Mouse (Mus musculus) midbrain, embryonic 10.5 days (tissue): ENCODE data around the gene Lrrc1. TPM values are rescaled to one million over a fixed set of nuclear protein-coding genes. Genes with fewer than 3 reads are reported as not detected.

Experiments
- DNase-seq: peaks from one replicate; pipeline ENCODE4 v3.0.0-alpha.2; 2017; ENCODE audit warnings: low spot score
- H3K27ac ChIP-seq: fragments of 300-500 bp; sonication (generic); replicated peaks from 2 replicates; pipeline ENCODE4 v1.5.1; 2016; ENCODE audit warnings: mild to moderate bottlenecking
- H3K27me3 ChIP-seq: fragments of 300-500 bp; sonication (generic); 2 replicates; pipeline ENCODE4 v1.6.1; 2016; ENCODE audit warnings: low read depth, mild to moderate bottlenecking; ENCODE audit not compliant: poor library complexity, severe bottlenecking
- H3K36me3 ChIP-seq: fragments of 300-500 bp; sonication (generic); 2 replicates; pipeline ENCODE4 v1.6.1; 2016; ENCODE audit warnings: mild to moderate bottlenecking, moderate library complexity
- H3K4me1 ChIP-seq: fragments of 300-500 bp; sonication (generic); 2 replicates; pipeline ENCODE4 v1.6.1; 2016
- H3K4me3 ChIP-seq: fragments of 300-500 bp; sonication (generic); 2 replicates; pipeline ENCODE4 v1.5.1; 2016; ENCODE audit warnings: mild to moderate bottlenecking, moderate library complexity
- H3K9me3 ChIP-seq: fragments of 300-500 bp; sonication (generic); replicated peaks from 2 replicates; pipeline ENCODE4 v1.6.1; 2016; ENCODE audit warnings: mild to moderate bottlenecking
- WGBS: fragments of 180-500 bp; shearing (Covaris S2); methylation state at CpG from one replicate; pipeline ENCODE4 v1.1.7; 2016; 5-methylcytosine and 5-hydroxymethylcytosine counted together
- polyA plus RNA-seq: library from polyadenylated mRNA; unstranded; fragments of >200 nt; fragmentation: Nextera tagmentation; extraction: Ambion mirVana; gene quantifications from 2 replicates; pipeline ENCODE4 v1.2.1, GENCODE M21; 2016

The Lrrc1 gene
- polyA plus RNA-seq, 1 experiment from 2014 or later = 5.8 TPM

- no peak for DNase-seq
These were observed 24.3 kb upstream of the Lrrc1 start for GRCm38 (mm10) chr9:77568789-77569506.

GRCm38 (mm10) chr9:77561827-77562226 is 17.2 kb upstream of the Lrrc1 start:
- Histone ChIP-seq H3K4me1 (no peaks in the 10 kb centered on the region), H3K36me3 (no peaks in the 10 kb centered on the region), H3K4me3 (no peak overlapping the region), H3K9me3 (peaks cover 16% of the 10 kb centered on the region), H3K27me3 (no peaks in the 10 kb centered on the region), H3K27ac (no peak overlapping the region)
- DNase-seq = no peak

More at GRCm38 (mm10) chr9:77568789-77569506, 24.3 kb upstream of the Lrrc1 start:
- Histone ChIP-seq H3K9me3 (no peaks in the 10 kb centered on the region), H3K27me3 (no peaks in the 10 kb centered on the region; the same call in 1 of the 2 replicates), H3K4me3 (no peak overlapping the region), H3K27ac (no peak overlapping the region; the same call in 1 of the 2 replicates), H3K36me3 (no peaks in the 10 kb centered on the region), H3K4me1 (peaks cover 12% of the 10 kb centered on the region)
- 26% methylated on average over 13 of the region's 13 CpGs for WGBS

GRCm38 (mm10) chr9:77557963-77558362 is 13.3 kb upstream of the Lrrc1 start:
- no peaks in the 10 kb centered on the region for H3K36me3 ChIP-seq
- 83% methylated on average over 3 of the region's 3 CpGs for WGBS
- H3K9me3 ChIP-seq = peaks cover 12% of the 10 kb centered on the region
- no peak overlapping the region for H3K27ac ChIP-seq
- H3K27me3 ChIP-seq = no peaks in the 10 kb centered on the region
- H3K4me3 ChIP-seq = no peak overlapping the region
- H3K4me1 ChIP-seq = no peaks in the 10 kb centered on the region
- no peak for DNase-seq

- Histone ChIP-seq H3K4me3 (no peak overlapping the region), H3K9me3 (peaks cover 4% of the 10 kb centered on the region; the same call in 1 of the 2 replicates), H3K36me3 (no peaks in the 10 kb centered on the region), H3K27me3 (no peaks in the 10 kb centered on the region), H3K27ac (no peak overlapping the region), H3K4me1 (no peaks in the 10 kb centered on the region)
- no peak for DNase-seq
- 89% methylated on average over 4 of the region's 4 CpGs for WGBS
These were observed 12.5 kb upstream of the Lrrc1 start for GRCm38 (mm10) chr9:77557181-77557580.

GRCm38 (mm10) chr9:77556435-77556834 is 11.8 kb upstream of the Lrrc1 start:
- no peak overlapping the region for H3K4me3 ChIP-seq
- H3K36me3 ChIP-seq = no peaks in the 10 kb centered on the region
- no peaks in the 10 kb centered on the region for H3K4me1 ChIP-seq
- no peak for DNase-seq
- WGBS = 89% methylated on average over 9 of the region's 9 CpGs
- H3K27me3 ChIP-seq = no peaks in the 10 kb centered on the region
- H3K27ac ChIP-seq = no peak overlapping the region
- H3K9me3 ChIP-seq = no peaks in the 10 kb centered on the region

DNA sequence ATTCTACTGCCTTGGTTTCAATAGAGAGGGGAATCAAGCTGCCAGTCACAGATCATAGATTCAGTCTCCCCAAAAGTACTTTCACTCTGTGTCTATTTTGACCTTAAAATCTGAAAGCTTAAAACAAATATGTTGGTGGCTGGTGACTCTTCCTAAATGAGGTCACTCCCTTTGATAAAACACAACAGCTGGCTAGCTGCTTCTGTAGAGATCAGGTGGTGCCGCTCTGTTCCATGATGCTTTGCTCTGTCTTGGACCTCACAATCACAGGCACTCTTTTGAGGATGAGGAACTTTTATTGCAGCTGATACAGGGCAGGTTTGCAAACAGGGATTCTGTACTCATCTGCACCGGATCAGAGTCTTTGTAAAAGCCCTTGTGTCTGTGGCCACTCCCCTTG is 8.8 kb upstream of the Lrrc1 start:
- no peaks in the 10 kb centered on the region for H3K27me3 ChIP-seq
- 73% methylated on average over 2 of the region's 2 CpGs for WGBS
- H3K4me3 ChIP-seq = no peak overlapping the region
- H3K27ac ChIP-seq = no peak overlapping the region
- no peak for DNase-seq
- no peaks in the 10 kb centered on the region for H3K9me3 ChIP-seq
- H3K36me3 ChIP-seq = no peaks in the 10 kb centered on the region
- H3K4me1 ChIP-seq = peaks cover 6% of the 10 kb centered on the region

GRCm38 (mm10) chr9:77551036-77551512 is 6.4 kb upstream of the Lrrc1 start:
- Histone ChIP-seq H3K4me3 (no peak overlapping the region), H3K4me1 (peaks cover 12% of the 10 kb centered on the region), H3K27ac (no peak overlapping the region), H3K27me3 (peaks cover 8% of the 10 kb centered on the region; the same call in 1 of the 2 replicates), H3K36me3 (no peaks in the 10 kb centered on the region), H3K9me3 (no peaks in the 10 kb centered on the region)
- WGBS = 76% methylated on average over 7 of the region's 7 CpGs
- no peak for DNase-seq

- Histone ChIP-seq H3K9me3 (no peaks in the 10 kb centered on the region), H3K4me3 (peak overlapping the region; percentile 87; the same call in 1 of the 2 replicates), H3K36me3 (no peaks in the 10 kb centered on the region), H3K27ac (no peak overlapping the region; the same call in 1 of the 2 replicates), H3K27me3 (peaks cover 24% of the 10 kb centered on the region), H3K4me1 (peaks cover 39% of the 10 kb centered on the region)
- no peak for DNase-seq
- WGBS = 54% methylated on average over 3 of the region's 3 CpGs
These were observed 1.3 kb upstream of the Lrrc1 start for GRCm38 (mm10) chr9:77546010-77546409.

DNA sequence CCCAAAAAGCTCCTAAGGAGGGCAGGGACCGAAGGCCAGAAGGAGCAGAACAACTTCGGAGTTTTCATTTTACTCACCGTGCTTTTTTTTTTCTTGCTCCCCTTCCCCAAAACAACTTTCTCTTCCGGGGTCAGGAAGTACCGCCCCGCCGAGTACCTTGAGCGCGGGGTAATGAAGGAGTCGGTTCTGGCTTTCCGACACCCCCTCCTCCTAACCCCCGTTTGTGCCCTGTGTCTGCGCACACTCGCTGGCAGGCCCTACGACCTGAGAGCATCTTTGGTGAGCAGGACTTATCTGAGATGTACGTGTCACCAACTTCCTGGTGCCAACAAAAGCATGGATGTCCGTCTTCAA is 375 bp upstream of the Lrrc1 start:
- no peaks in the 10 kb centered on the region for H3K36me3 ChIP-seq
- H3K4me1 ChIP-seq = peaks cover 39% of the 10 kb centered on the region
- peaks cover 24% of the 10 kb centered on the region for H3K27me3 ChIP-seq
- DNase-seq = no peak
- H3K4me3 ChIP-seq = peak overlapping the region; percentile 87
- no peaks in the 10 kb centered on the region for H3K9me3 ChIP-seq
- WGBS = under 1% methylated on average over 17 of the region's 17 CpGs
- H3K27ac ChIP-seq = peak overlapping the region; percentile 90

DNA sequence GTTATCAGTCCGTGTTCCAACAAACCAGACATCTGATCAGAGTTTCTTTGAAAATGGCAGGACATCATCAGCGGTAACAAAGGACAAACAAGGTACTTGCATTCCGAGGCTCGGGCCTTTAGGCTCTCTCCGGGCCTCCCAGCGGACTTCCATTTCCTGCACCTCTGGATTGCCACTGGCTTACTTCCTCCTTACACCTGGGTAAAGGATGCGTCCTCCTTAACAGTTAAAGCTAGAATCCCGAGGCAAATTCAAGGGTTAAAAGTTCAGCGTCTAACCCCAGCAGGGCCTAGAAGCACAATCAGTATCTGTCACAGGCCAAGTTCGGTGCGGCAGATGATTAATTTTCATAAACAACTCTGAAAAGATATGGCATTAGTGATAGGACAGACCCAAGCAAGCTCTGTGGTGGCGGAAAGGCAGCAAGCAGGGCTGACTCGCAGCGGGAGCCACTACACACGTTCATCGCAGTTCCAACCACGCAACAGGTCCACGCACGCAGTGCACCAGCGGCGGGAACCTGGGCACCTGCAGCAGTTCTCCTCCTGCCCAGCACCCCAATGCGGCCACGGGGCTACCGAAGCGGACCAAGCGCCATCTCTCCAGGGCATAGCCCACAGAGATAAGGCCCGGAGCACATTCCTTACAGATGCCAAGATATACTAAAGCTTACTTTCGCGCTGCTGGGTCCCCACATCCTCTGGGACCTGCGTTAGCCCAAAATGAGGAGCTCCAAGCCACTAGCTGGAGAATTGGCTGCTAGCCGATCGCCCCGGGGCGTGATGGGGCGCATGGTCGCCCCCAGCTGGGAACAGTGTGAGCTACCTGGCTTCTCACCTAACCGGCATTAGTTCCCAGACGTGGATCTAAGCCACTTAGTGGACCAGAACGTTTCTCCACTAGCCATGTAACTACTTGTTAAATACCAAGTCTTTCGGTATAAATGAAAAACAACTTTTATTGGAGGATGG is 1.0 kb downstream of the Lrrc1 start:
- H3K27ac ChIP-seq = peak overlapping the region; percentile 90
- under 1% methylated on average over 40 of the region's 40 CpGs for WGBS
- H3K9me3 ChIP-seq = no peaks in the 10 kb centered on the region
- peaks cover 34% of the 10 kb centered on the region for H3K4me1 ChIP-seq
- peak overlapping the region; percentile 87 for H3K4me3 ChIP-seq
- no peaks in the 10 kb centered on the region for H3K36me3 ChIP-seq
- H3K27me3 ChIP-seq = peaks cover 28% of the 10 kb centered on the region
- peak; percentile 48 for DNase-seq

DNA sequence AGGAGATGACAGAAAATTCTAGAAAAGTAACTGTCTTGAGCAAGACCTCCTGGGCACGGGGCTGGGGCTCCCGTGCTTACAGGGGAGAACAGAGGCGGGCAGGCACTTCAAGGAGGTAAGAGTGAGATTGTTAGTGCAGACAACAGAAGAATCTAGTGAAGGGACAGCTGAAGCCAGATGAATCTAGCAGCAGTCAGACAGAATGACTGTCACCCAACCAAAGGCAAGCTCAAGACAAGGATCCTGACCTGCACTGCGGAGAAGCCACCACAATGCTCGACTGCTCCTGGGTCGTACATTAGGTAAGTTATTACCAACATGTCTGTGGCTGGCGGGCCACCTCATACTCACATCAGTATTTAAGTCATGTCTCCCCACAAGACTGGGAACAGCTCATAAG is 3.1 kb downstream of the Lrrc1 start:
- Histone ChIP-seq H3K4me1 (peaks cover 30% of the 10 kb centered on the region), H3K4me3 (no peak overlapping the region), H3K36me3 (no peaks in the 10 kb centered on the region), H3K27ac (no peak overlapping the region), H3K9me3 (no peaks in the 10 kb centered on the region), H3K27me3 (peaks cover 35% of the 10 kb centered on the region)
- no peak for DNase-seq
- WGBS = 97% methylated on average over 7 of the region's 7 CpGs

DNA sequence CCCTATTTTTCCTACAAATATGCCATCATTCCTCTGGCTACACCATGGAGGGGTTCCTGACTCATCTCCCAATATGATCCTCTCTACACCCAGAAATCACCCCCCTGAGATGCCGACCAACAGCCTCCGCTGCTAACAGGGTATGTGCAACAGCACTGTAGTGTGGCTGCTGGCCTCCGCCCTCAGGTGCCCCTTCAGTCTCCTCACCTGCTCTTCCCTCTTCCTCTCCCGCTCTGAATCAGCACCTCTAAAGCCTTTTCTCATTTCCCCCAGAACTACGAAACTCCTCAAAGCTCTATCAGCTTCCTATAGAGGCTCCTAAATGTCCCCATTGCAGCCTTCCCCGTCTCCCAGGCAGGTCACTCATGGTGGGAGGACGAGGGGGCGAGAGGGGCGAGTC is 5.4 kb downstream of the Lrrc1 start:
- H3K4me1 ChIP-seq = peaks cover 42% of the 10 kb centered on the region
- 91% methylated on average over 9 of the region's 9 CpGs for WGBS
- H3K27ac ChIP-seq = no peak overlapping the region
- H3K27me3 ChIP-seq = peaks cover 38% of the 10 kb centered on the region
- no peaks in the 10 kb centered on the region for H3K36me3 ChIP-seq
- H3K9me3 ChIP-seq = no peaks in the 10 kb centered on the region
- DNase-seq = no peak
- no peak overlapping the region for H3K4me3 ChIP-seq

- WGBS = 85% methylated on average over 10 of the region's 10 CpGs
- Histone ChIP-seq H3K36me3 (no peaks in the 10 kb centered on the region), H3K4me3 (no peak overlapping the region), H3K27ac (no peak overlapping the region), H3K4me1 (peaks cover 42% of the 10 kb centered on the region), H3K27me3 (peaks cover 47% of the 10 kb centered on the region), H3K9me3 (no peaks in the 10 kb centered on the region)
- no peak for DNase-seq
These were observed 7.3 kb downstream of the Lrrc1 start for GRCm38 (mm10) chr9:77537357-77537756.
